Mouse (Mus musculus) limb, embryonic 14.5 days (tissue): Measurements from ENCODE around the gene Zfp882. TPM values are rescaled to one million over a fixed set of nuclear protein-coding genes. Genes with fewer than 3 reads are reported as not detected.

Source experiments
- ATAC-seq: fragments of 200-750 bp; cut with Nextera tagmentation; 2 replicates; pipeline ENCODE4 v1.8.0; 2017; ENCODE audit warnings: low read depth, moderate number of reproducible peaks, moderate TSS enrichment; ENCODE audit not compliant: low FRiP score
- DNase-seq: peaks from one replicate; pipeline ENCODE4 v3.0.0-alpha.2; 2015; ENCODE audit warnings: low spot score
- H3K27ac ChIP-seq: fragments of 300-500 bp; sonication (generic); replicated peaks from 2 replicates; pipeline ENCODE4 v1.5.1; 2014; ENCODE audit warnings: low read depth, mild to moderate bottlenecking, low read length, moderate library complexity, mixed read lengths
- H3K27me3 ChIP-seq: fragments of 300-500 bp; sonication (generic); 2 replicates; pipeline ENCODE4 v1.6.1; 2014; ENCODE audit warnings: low read length, mixed read lengths; ENCODE audit not compliant: control insufficient read depth, insufficient read depth
- H3K36me3 ChIP-seq: fragments of 300-500 bp; sonication (generic); 2 replicates; pipeline ENCODE4 v1.6.1; 2014; ENCODE audit warnings: mild to moderate bottlenecking, low read length, moderate library complexity, mixed read lengths; ENCODE audit not compliant: control insufficient read depth, insufficient read depth
- H3K4me1 ChIP-seq: fragments of 300-500 bp; sonication (generic); 2 replicates; pipeline ENCODE4 v1.6.1; 2014; ENCODE audit warnings: antibody characterized with exemption, low read length, mixed read lengths; ENCODE audit not compliant: control insufficient read depth, insufficient read depth
- H3K4me2 ChIP-seq: fragments of 300-500 bp; sonication (generic); replicated peaks from 2 replicates; pipeline ENCODE4 v1.6.1; 2014; ENCODE audit warnings: low read depth, mild to moderate bottlenecking, low read length, moderate library complexity; ENCODE audit not compliant: severe bottlenecking
- H3K4me3 ChIP-seq: fragments of 300-500 bp; sonication (generic); replicated peaks from 2 replicates; pipeline ENCODE4 v1.5.1; 2014; ENCODE audit warnings: low read length
- H3K9ac ChIP-seq: fragments of 300-500 bp; sonication (generic); 2 replicates; pipeline ENCODE4 v1.6.1; 2014; ENCODE audit warnings: mild to moderate bottlenecking, low read depth, low read length, moderate library complexity; ENCODE audit not compliant: severe bottlenecking
- H3K9me3 ChIP-seq: fragments of 300-500 bp; sonication (generic); 2 replicates; pipeline ENCODE4 v1.6.1; 2016; ENCODE audit warnings: low read length; ENCODE audit not compliant: control insufficient read depth
- POLR2A ChIP-seq: fragments of 200-500 bp; IDR thresholded peaks from 2 replicates; pipeline ENCODE4 v1.8.0; 2012; ENCODE audit warnings: inconsistent platforms, mild to moderate bottlenecking, moderate library complexity, borderline replicate concordance; ENCODE audit not compliant: insufficient read depth, insufficient read length; ENCODE audit errors: extremely low read depth
- WGBS: fragments of 180-500 bp; shearing (Covaris S2); extraction: QIAGEN DNeasy Blood & Tissue Kit; methylation state at CpG from one replicate; pipeline ENCODE4 v1.1.7; 2014; 5-methylcytosine and 5-hydroxymethylcytosine counted together
- polyA plus RNA-seq, 2 experiments: library from polyadenylated mRNA; depleted of rRNA in 1 of 2; stranded (reverse) in 1 of 2; unstranded in 1 of 2; fragments of >200 nt; fragmentation: Nextera tagmentation in 1 of 2; extraction: Ambion mirVana in 1 of 2; gene quantifications; 2 replicates each; pipeline versions ENCODE4 v1.2.1 to v1.2.3; 2012 to 2014

The Zfp882 gene
- polyA plus RNA-seq, 2 experiments: 5.5 to 5.7 TPM

- no peak for TF ChIP-seq POLR2A
- Histone ChIP-seq H3K9me3 (peaks cover 10% of the 10 kb centered on the region; the same call in 1 of the 2 replicates), H3K27me3 (no peaks in the 10 kb centered on the region), H3K4me2 (no peak overlapping the region), H3K4me1 (no peaks in the 10 kb centered on the region), H3K9ac (no peak overlapping the region), H3K4me3 (no peak overlapping the region), H3K27ac (no peak overlapping the region), H3K36me3 (peaks cover 6% of the 10 kb centered on the region)
- ATAC-seq: no peak
- DNase-seq: no peak
Observed at GRCm38 (mm10) chr8:71960483-71960882, 52.1 kb downstream of the Zfp882 start.

- WGBS: 94% methylated on average over 5 of the region's 5 CpGs
- Histone ChIP-seq H3K9me3 (peaks cover 5% of the 10 kb centered on the region; the same call in 1 of the 2 replicates), H3K27ac (no peak overlapping the region), H3K4me1 (no peaks in the 10 kb centered on the region), H3K36me3 (peaks cover 18% of the 10 kb centered on the region), H3K27me3 (no peaks in the 10 kb centered on the region), H3K4me3 (no peak overlapping the region), H3K4me2 (no peak overlapping the region), H3K9ac (no peak overlapping the region)
- ATAC-seq (no peak), DNase-seq (no peak)
- no peak for TF ChIP-seq POLR2A
Observed at GRCm38 (mm10) chr8:71961796-71962195, 53.4 kb downstream of the Zfp882 start.

- WGBS: 92% methylated on average over 3 of the region's 3 CpGs
- no peak for DNase-seq
Observed at GRCm38 (mm10) chr8:71964051-71964450, 55.6 kb downstream of the Zfp882 start.

GRCm38 (mm10) chr8:71965166-71965565 lies 56.8 kb downstream of the Zfp882 start:
- Histone ChIP-seq H3K36me3 (peaks cover 48% of the 10 kb centered on the region), H3K9ac (no peak overlapping the region), H3K4me3 (no peak overlapping the region), H3K27ac (no peak overlapping the region), H3K27me3 (no peaks in the 10 kb centered on the region), H3K4me1 (no peaks in the 10 kb centered on the region), H3K4me2 (no peak overlapping the region), H3K9me3 (peaks cover 9% of the 10 kb centered on the region)
- no peak for TF ChIP-seq POLR2A
- DNase-seq: no peak
- no peak for ATAC-seq
- WGBS: 88% methylated on average over 2 of the region's 2 CpGs

More at GRCm38 (mm10) chr8:71964051-71964450, 55.6 kb downstream of the Zfp882 start:
- Histone ChIP-seq H3K4me2 (no peak overlapping the region), H3K4me1 (no peaks in the 10 kb centered on the region), H3K9ac (no peak overlapping the region), H3K36me3 (peaks cover 40% of the 10 kb centered on the region), H3K27me3 (no peaks in the 10 kb centered on the region), H3K27ac (no peak overlapping the region), H3K4me3 (no peak overlapping the region), H3K9me3 (peaks cover 9% of the 10 kb centered on the region)
- no peak for ATAC-seq
- no peak for TF ChIP-seq POLR2A

Other genes starting within 250 kb of the Zfp882 start
- gene Unc13a, start 236.9 kb upstream of the Zfp882 start, polyA plus RNA-seq (2012; rRNA removed): 0.28 and 0.39 TPM in 2 replicates
- 0.91 and 0.97 TPM in 2 replicates for gene Unc13a, start 236.9 kb upstream of the Zfp882 start, polyA plus RNA-seq (2014; fragmentation: Nextera tagmentation; extraction: Ambion mirVana)
- gene Jak3, start 232.3 kb upstream of the Zfp882 start, polyA plus RNA-seq (2012; rRNA removed): 8.0 and 11.1 TPM in 2 replicates
- 5.2 and 5.3 TPM in 2 replicates for gene Jak3, start 232.3 kb upstream of the Zfp882 start, polyA plus RNA-seq (2014; fragmentation: Nextera tagmentation; extraction: Ambion mirVana)
- gene Insl3, start 219.4 kb upstream of the Zfp882 start, polyA plus RNA-seq (2012; rRNA removed): 1.8 and 2.5 TPM in 2 replicates
- 1.7 TPM in 1 of 2 replicates, not detected in the other for gene Insl3, start 219.4 kb upstream of the Zfp882 start, polyA plus RNA-seq (2014; fragmentation: Nextera tagmentation; extraction: Ambion mirVana)
- 1.1 and 1.5 TPM in 2 replicates for gene B3gnt3, start 206.8 kb upstream of the Zfp882 start, polyA plus RNA-seq (2012; rRNA removed)
- gene B3gnt3, start 206.8 kb upstream of the Zfp882 start, polyA plus RNA-seq (2014; fragmentation: Nextera tagmentation; extraction: Ambion mirVana): 0.67 and 0.77 TPM in 2 replicates
- gene Fcho1, start 182.9 kb upstream of the Zfp882 start, polyA plus RNA-seq (2012; rRNA removed): 10.4 and 11.0 TPM in 2 replicates
- gene Fcho1, start 182.9 kb upstream of the Zfp882 start, polyA plus RNA-seq (2014; fragmentation: Nextera tagmentation; extraction: Ambion mirVana): 3.3 and 3.6 TPM in 2 replicates
- 1.9 and 2.3 TPM in 2 replicates for gene Zfp709, start 26.6 kb upstream of the Zfp882 start, polyA plus RNA-seq (2012; rRNA removed)
- gene Zfp709, start 26.6 kb upstream of the Zfp882 start, polyA plus RNA-seq (2014; fragmentation: Nextera tagmentation; extraction: Ambion mirVana): 7.9 and 9.0 TPM in 2 replicates
- 11.2 and 14.9 TPM in 2 replicates for gene Zfp617, start within 50 bp of the Zfp882 start, polyA plus RNA-seq (2012; rRNA removed)
- 19.7 and 21.2 TPM in 2 replicates for gene Zfp617, start within 50 bp of the Zfp882 start, polyA plus RNA-seq (2014; fragmentation: Nextera tagmentation; extraction: Ambion mirVana)
- gene Zfp961, start 42.4 kb downstream of the Zfp882 start, polyA plus RNA-seq (2012; rRNA removed): 15.2 and 18.9 TPM in 2 replicates
- 15.5 and 19.3 TPM in 2 replicates for gene Zfp961, start 42.4 kb downstream of the Zfp882 start, polyA plus RNA-seq (2014; fragmentation: Nextera tagmentation; extraction: Ambion mirVana)
- gene Cyp4f18, start 101.0 kb downstream of the Zfp882 start, polyA plus RNA-seq (2012; rRNA removed): 0.65 and 0.93 TPM in 2 replicates
- gene Cyp4f18, start 101.0 kb downstream of the Zfp882 start, polyA plus RNA-seq (2014; fragmentation: Nextera tagmentation; extraction: Ambion mirVana): 0.88 and 2.6 TPM in 2 replicates
- gene Olfr372, start 132.6 kb downstream of the Zfp882 start, polyA plus RNA-seq (2012; rRNA removed): not detected in 2 replicates
- not detected in 2 replicates for gene Olfr372, start 132.6 kb downstream of the Zfp882 start, polyA plus RNA-seq (2014; fragmentation: Nextera tagmentation; extraction: Ambion mirVana)
- gene Olfr373, start 174.6 kb downstream of the Zfp882 start, polyA plus RNA-seq (2012; rRNA removed): not detected in 2 replicates
- gene Olfr373, start 174.6 kb downstream of the Zfp882 start, polyA plus RNA-seq (2014; fragmentation: Nextera tagmentation; extraction: Ambion mirVana): not detected in 2 replicates
- not detected in 2 replicates for gene Olfr374, start 198.4 kb downstream of the Zfp882 start, polyA plus RNA-seq (2012; rRNA removed)
- 0.14 and 0.23 TPM in 2 replicates for gene Olfr374, start 198.4 kb downstream of the Zfp882 start, polyA plus RNA-seq (2014; fragmentation: Nextera tagmentation; extraction: Ambion mirVana)
- gene Tpm4, start 226.4 kb downstream of the Zfp882 start, polyA plus RNA-seq (2012; rRNA removed): 311 and 395 TPM in 2 replicates
- 579 and 584 TPM in 2 replicates for gene Tpm4, start 226.4 kb downstream of the Zfp882 start, polyA plus RNA-seq (2014; fragmentation: Nextera tagmentation; extraction: Ambion mirVana)